Mouse (Mus musculus): ENCODE measurements at regions not wholly inside any gene's neighbourhood (a gene's known extent, or its start where the extent isn't known, plus 50 kb on each side); places are given as distances from the start of the nearest gene placed in this dataset.

- DNase-seq (ENCODE audit: low spot score in 2 of 2): no peak
Observed at GRCm38 (mm10) chr12:68554943-68555627, 603.9 kb downstream of the Rps29 start.

DNA sequence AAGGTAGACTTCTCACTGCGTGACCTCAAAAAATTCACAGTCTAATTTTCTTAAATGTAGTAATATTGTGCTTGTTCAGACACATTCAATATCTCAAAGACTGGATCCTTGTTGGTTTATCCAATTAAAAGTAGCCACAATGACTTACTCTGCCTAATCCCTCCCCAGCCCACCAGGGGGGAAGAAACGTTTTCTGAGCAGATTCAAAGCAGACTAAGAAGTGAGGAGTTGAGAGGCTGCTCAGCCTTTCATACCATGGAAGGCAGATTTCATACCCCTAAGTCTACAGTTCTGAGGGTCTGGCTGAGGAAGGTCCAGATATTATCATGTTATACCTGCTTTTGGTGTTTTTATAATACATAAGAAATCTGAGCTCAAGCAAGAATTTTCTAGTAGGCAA lies 604.7 kb downstream of the Rps29 start:
- no peak for DNase-seq (ENCODE audit: low spot score in 2 of 2)

DNA sequence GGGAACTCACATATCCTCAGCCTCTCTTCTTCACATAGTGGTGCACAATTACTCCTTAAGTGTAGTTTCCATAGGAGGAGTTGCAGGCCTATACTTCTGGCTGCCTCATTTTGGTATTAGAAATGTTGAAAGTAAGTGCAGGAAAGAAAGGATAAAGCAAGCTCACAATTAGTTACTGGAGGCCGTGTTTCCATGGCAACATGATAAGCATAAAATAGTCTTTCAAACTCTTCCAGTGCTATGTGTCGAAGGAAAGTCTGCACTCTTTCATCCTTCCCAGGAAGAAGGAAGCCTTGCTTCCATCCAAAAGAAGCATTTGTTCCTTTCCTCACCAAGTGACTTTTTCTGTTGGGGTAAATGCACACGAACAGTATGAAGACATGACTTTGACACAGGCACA lies 617.2 kb downstream of the Rps29 start:
- DNase-seq (ENCODE audit: low spot score in 2 of 2): no peak

GRCm38 (mm10) chr12:68500794-68501193 lies 658.2 kb downstream of the Rps29 start:
- no peak for DNase-seq (ENCODE audit: low spot score in 2 of 2)

GRCm38 (mm10) chr12:68463032-68463431 lies 696.0 kb downstream of the Rps29 start:
- peak; percentile 13 for DNase-seq (ENCODE audit: low spot score in 2 of 2)

DNA sequence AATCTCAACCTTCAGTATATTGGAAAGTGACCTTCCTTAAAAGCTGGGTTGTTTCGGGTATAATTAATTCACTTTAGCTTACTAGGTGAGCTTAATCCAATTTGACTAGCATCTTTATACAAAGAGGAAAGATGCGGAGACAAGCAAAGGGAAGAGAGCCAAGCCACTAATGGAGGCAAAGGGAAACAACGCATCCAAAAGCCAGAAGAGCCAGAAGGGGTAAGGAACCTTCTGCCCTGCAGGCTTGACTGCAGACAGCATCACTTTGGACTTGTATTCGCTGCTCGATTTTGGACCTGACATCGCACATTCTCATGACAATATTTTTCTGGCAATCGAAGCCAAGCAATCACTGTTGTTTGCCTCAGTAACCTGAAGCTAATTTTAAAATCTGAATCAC lies 700.8 kb downstream of the Rps29 start:
- DNase-seq (ENCODE audit: low spot score in 2 of 2): no peak

GRCm38 (mm10) chr12:68426601-68427000 lies 732.4 kb downstream of the Rps29 start:
- DNase-seq (ENCODE audit: low spot score in 2 of 2): no peak

- DNase-seq (ENCODE audit: low spot score in 2 of 2): no peak
Observed at GRCm38 (mm10) chr12:68425006-68425405, 734.0 kb downstream of the Rps29 start.

All from frontal cortex, postnatal 14 days (tissue).